Mouse (Mus musculus): ENCODE results near the gene Rasl11b. TPM values are rescaled to one million over a fixed set of nuclear protein-coding genes. Genes with fewer than 3 reads are reported as not detected.

Rasl11b gene
- polyA plus RNA-seq, 1 experiment from 2014 or later: 134 TPM

DNA sequence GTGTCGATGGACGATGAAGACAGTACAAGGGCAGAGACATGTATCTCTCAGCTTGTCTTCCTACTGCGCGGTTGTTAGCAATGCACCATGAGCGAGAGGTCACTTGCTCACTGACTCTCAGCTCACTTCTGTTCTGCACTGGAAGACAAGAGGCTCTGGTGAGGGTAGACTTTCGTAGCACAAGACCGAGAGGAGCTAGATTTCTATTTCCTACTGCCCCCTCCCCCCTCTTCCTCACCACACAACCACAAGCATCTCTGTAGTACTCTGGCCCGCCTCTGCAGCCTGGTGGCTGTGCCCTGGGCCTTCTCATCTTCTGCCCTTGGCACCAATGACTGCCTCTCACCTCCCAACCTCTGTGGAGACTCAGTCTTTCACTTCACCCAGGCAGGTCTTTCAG lies 5.4 kb downstream of the Rasl11b start:
- peaks cover 67% of the 10 kb centered on the region for H3K4me1 ChIP-seq
- H3K9ac ChIP-seq: no peak overlapping the region
- WGBS: 86% methylated on average over 8 of the region's 8 CpGs
- peak overlapping the region; percentile 82; the same call in 1 of the 2 replicates for H3K27ac ChIP-seq
- peaks cover 34% of the 10 kb centered on the region for H3K36me3 ChIP-seq
- H3K9me3 ChIP-seq: no peaks in the 10 kb centered on the region
- no peaks in the 10 kb centered on the region for H3K27me3 ChIP-seq
- H3K4me2 ChIP-seq (replicated peaks): no peak overlapping the region
- H3K4me3 ChIP-seq: no peak overlapping the region
- no peak for ATAC-seq (ENCODE audit: insufficient number of reproducible peaks, insufficient read depth, low FRiP score, low TSS enrichment)

DNA sequence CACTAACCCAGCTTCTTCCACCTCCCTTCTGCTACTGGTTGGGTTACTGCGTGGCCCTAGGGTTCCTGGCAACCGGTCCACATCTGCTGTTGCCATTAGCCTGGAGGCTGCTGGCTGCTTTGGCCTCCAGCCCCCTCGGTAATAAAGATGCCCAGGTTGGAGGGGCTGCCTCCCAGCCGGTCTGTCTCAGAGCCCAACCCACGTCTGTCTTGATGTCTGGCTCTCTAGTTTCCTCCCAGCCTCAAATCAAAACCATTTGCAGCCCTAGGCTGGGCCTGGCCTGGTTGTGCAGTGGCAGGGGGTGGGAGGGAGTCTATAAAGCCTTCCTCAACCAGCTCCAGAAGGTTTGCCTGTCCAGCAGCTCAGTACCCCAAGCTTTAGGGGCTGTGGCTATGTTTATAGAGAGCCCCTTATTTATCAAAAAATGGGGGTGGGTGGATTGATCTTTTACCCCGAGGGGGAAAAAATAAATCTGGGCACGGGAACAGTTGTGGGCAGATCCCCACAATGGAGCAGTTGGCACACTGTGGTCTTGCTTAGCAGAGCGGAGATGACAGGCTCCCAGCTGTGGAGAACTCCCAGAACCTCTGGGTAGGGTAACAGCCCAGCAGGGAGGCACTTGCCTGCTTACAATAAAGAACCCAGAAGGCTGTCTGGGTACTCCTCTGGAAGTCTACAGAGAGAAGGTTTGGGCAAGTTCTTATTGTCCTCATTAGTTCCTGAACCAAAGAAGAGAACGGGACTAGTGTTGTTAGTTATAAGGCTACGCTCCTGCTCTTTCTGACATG lies 6.7 kb downstream of the Rasl11b start:
- 37% methylated on average over 10 of the region's 10 CpGs for WGBS
- Histone ChIP-seq H3K27ac (peak overlapping the region; percentile 82), H3K36me3 (peaks cover 34% of the 10 kb centered on the region), H3K4me3 (no peak overlapping the region), H3K4me1 (peaks cover 65% of the 10 kb centered on the region), H3K27me3 (no peaks in the 10 kb centered on the region), H3K9me3 (no peaks in the 10 kb centered on the region), H3K4me2 (replicated peaks) (0 out of 2 replicates have a peak overlapping the region, but pooled peaks have one; percentile 10), H3K9ac (no peak overlapping the region)
- peak; percentile 54 for ATAC-seq (ENCODE audit: insufficient number of reproducible peaks, insufficient read depth, low FRiP score, low TSS enrichment)

DNA sequence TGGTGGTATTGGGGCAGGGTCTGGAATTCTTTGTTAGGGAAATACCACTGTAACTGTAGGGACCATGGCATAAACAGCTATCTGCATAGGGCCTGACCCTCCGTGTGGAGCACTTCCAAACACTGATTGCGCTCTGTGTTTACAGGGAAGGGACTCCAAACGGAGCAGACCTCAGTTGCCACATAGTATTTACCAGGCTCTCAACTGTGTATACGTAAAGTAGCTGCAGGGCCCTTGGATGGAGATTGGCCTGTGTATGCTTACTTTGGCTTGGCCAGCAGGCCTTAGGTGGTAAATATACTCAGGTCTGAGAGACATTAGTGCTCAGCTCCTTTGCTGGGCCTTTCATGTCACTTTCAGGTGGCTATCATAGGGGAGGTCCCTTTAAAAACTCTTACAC lies 7.4 kb downstream of the Rasl11b start:
- Histone ChIP-seq H3K27me3 (no peaks in the 10 kb centered on the region), H3K9ac (no peak overlapping the region), H3K4me2 (replicated peaks) (no peak overlapping the region), H3K4me1 (peaks cover 59% of the 10 kb centered on the region), H3K36me3 (peaks cover 30% of the 10 kb centered on the region), H3K4me3 (no peak overlapping the region), H3K27ac (peak overlapping the region; percentile 82), H3K9me3 (no peaks in the 10 kb centered on the region)
- ATAC-seq (ENCODE audit: insufficient number of reproducible peaks, insufficient read depth, low FRiP score, low TSS enrichment): no peak
- WGBS: 76% methylated on average over 4 of the region's 4 CpGs

GRCm38 (mm10) chr5:74204465-74204864 lies 9.4 kb downstream of the Rasl11b start:
- Histone ChIP-seq H3K4me1 (peaks cover 51% of the 10 kb centered on the region), H3K9ac (no peak overlapping the region), H3K36me3 (peaks cover 10% of the 10 kb centered on the region), H3K27me3 (no peaks in the 10 kb centered on the region), H3K4me2 (replicated peaks) (no peak overlapping the region), H3K27ac (no peak overlapping the region), H3K4me3 (no peak overlapping the region), H3K9me3 (no peaks in the 10 kb centered on the region)
- 36% methylated on average over 5 of the region's 5 CpGs for whole genome bisulfite sequencing
- no peak for ATAC-seq (ENCODE audit: insufficient number of reproducible peaks, insufficient read depth, low FRiP score, low TSS enrichment)

DNA sequence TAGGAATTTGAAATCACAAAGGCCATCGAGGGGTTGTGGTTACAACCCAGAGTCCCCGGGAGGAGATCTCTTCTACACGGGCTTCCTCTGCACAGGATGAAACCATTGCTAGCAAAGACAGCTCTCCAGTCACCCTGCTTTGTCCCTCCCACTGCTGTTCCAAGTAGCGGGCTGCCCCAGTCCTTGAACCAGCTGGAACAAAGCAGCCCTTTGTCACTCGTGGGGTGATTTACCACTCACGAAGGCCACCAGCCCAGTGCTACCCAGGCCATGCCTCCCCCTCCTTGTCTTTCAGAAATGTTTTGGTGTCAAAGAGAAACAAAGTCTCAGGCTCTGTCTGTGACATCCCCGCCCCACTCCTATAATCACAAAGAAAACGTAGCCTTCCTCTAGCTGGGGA lies 10.4 kb downstream of the Rasl11b start:
- no peak overlapping the region for H3K4me3 ChIP-seq
- 0 out of 2 replicates have a peak, but pooled peaks cover under 1% of the 10 kb centered on the region for H3K36me3 ChIP-seq
- no peak for ATAC-seq (ENCODE audit: insufficient number of reproducible peaks, insufficient read depth, low FRiP score, low TSS enrichment)
- H3K27ac ChIP-seq: peak overlapping the region; percentile 63; the same call in 1 of the 2 replicates
- H3K4me2 ChIP-seq (replicated peaks): no peak overlapping the region
- H3K9me3 ChIP-seq: no peaks in the 10 kb centered on the region
- H3K27me3 ChIP-seq: no peaks in the 10 kb centered on the region
- H3K9ac ChIP-seq: no peak overlapping the region
- 25% methylated on average over 8 of the region's 8 CpGs for WGBS
- H3K4me1 ChIP-seq: peaks cover 49% of the 10 kb centered on the region

- H3K27ac ChIP-seq: no peak overlapping the region
- no peak overlapping the region for H3K4me3 ChIP-seq
- 92% methylated on average over 7 of the region's 7 CpGs for WGBS
- peaks cover 49% of the 10 kb centered on the region for H3K4me1 ChIP-seq
- no peak overlapping the region for H3K9ac ChIP-seq
- ATAC-seq (ENCODE audit: insufficient number of reproducible peaks, insufficient read depth, low FRiP score, low TSS enrichment): no peak
- H3K4me2 ChIP-seq (replicated peaks): no peak overlapping the region
- H3K27me3 ChIP-seq: no peaks in the 10 kb centered on the region
- H3K36me3 ChIP-seq: no peaks in the 10 kb centered on the region
- no peaks in the 10 kb centered on the region for H3K9me3 ChIP-seq
These were observed 11.0 kb downstream of the Rasl11b start for GRCm38 (mm10) chr5:74206038-74206437.

- Histone ChIP-seq H3K9ac (no peak overlapping the region), H3K4me3 (no peak overlapping the region), H3K4me1 (peaks cover 49% of the 10 kb centered on the region), H3K4me2 (replicated peaks) (no peak overlapping the region), H3K36me3 (no peaks in the 10 kb centered on the region), H3K9me3 (no peaks in the 10 kb centered on the region), H3K27ac (no peak overlapping the region), H3K27me3 (no peaks in the 10 kb centered on the region)
- WGBS: 82% methylated on average over 7 of the region's 7 CpGs
- ATAC-seq (ENCODE audit: insufficient number of reproducible peaks, insufficient read depth, low FRiP score, low TSS enrichment): no peak
These were observed 11.6 kb downstream of the Rasl11b start for GRCm38 (mm10) chr5:74206649-74207048.

GRCm38 (mm10) chr5:74207209-74207608 lies 12.1 kb downstream of the Rasl11b start:
- Histone ChIP-seq H3K27me3 (no peaks in the 10 kb centered on the region), H3K27ac (no peak overlapping the region), H3K9me3 (no peaks in the 10 kb centered on the region), H3K4me1 (peaks cover 45% of the 10 kb centered on the region), H3K4me2 (replicated peaks) (no peak overlapping the region), H3K9ac (no peak overlapping the region), H3K4me3 (no peak overlapping the region), H3K36me3 (no peaks in the 10 kb centered on the region)
- no peak for ATAC-seq (ENCODE audit: insufficient number of reproducible peaks, insufficient read depth, low FRiP score, low TSS enrichment)
- WGBS: 79% methylated on average over 3 of the region's 3 CpGs

DNA sequence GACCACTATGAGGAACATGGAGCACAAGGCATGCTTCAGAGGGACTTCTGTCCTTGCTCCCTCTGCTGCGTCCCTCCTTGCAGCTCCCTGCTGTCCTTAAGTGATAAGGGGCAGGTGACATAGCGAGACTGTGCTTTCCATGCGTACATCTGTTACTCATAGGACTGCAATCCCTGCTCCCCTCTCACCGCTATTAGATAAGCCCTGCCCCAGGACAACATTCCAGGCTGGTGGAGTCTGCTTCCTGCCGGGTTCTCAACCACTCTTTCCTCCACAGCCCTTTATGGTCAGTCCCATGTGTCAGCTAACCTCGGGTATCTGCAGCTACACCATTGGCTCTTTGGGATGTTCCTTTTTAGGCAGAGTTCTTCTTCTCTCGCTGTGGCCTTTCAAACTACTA lies 13.4 kb downstream of the Rasl11b start:
- Histone ChIP-seq H3K9me3 (no peaks in the 10 kb centered on the region), H3K27me3 (no peaks in the 10 kb centered on the region), H3K4me1 (peaks cover 41% of the 10 kb centered on the region), H3K4me3 (no peak overlapping the region), H3K4me2 (replicated peaks) (no peak overlapping the region), H3K9ac (no peak overlapping the region), H3K36me3 (no peaks in the 10 kb centered on the region), H3K27ac (no peak overlapping the region)
- ATAC-seq (ENCODE audit: insufficient number of reproducible peaks, insufficient read depth, low FRiP score, low TSS enrichment): no peak
- 39% methylated on average over 7 of the region's 7 CpGs for WGBS

- Histone ChIP-seq H3K4me2 (replicated peaks) (no peak overlapping the region), H3K4me1 (peaks cover 46% of the 10 kb centered on the region), H3K9ac (no peak overlapping the region), H3K27me3 (no peaks in the 10 kb centered on the region), H3K36me3 (no peaks in the 10 kb centered on the region), H3K9me3 (no peaks in the 10 kb centered on the region), H3K27ac (no peak overlapping the region), H3K4me3 (no peak overlapping the region)
- WGBS: 73% methylated on average over 4 of the region's 4 CpGs
- no peak for ATAC-seq (ENCODE audit: insufficient number of reproducible peaks, insufficient read depth, low FRiP score, low TSS enrichment)
These were observed 14.6 kb downstream of the Rasl11b start for GRCm38 (mm10) chr5:74209640-74210039.

GRCm38 (mm10) chr5:74211346-74211745 lies 16.3 kb downstream of the Rasl11b start:
- Histone ChIP-seq H3K9ac (no peak overlapping the region), H3K4me1 (peaks cover 51% of the 10 kb centered on the region), H3K27me3 (no peaks in the 10 kb centered on the region), H3K4me3 (no peak overlapping the region), H3K36me3 (no peaks in the 10 kb centered on the region), H3K27ac (peak overlapping the region; percentile 36; the same call in 1 of the 2 replicates), H3K4me2 (replicated peaks) (no peak overlapping the region), H3K9me3 (no peaks in the 10 kb centered on the region)
- no peak for ATAC-seq (ENCODE audit: insufficient number of reproducible peaks, insufficient read depth, low FRiP score, low TSS enrichment)
- 58% methylated on average over 11 of the region's 11 CpGs for WGBS

- no peaks in the 10 kb centered on the region for H3K36me3 ChIP-seq
- peaks cover 49% of the 10 kb centered on the region for H3K4me1 ChIP-seq
- no peak overlapping the region for H3K9ac ChIP-seq
- no peak overlapping the region for H3K4me3 ChIP-seq
- ATAC-seq (ENCODE audit: insufficient number of reproducible peaks, insufficient read depth, low FRiP score, low TSS enrichment): peak; percentile 31; the same call in 1 of the 2 replicates
- H3K27ac ChIP-seq: peak overlapping the region; percentile 88
- H3K4me2 ChIP-seq (replicated peaks): peak overlapping the region; percentile 29
- H3K27me3 ChIP-seq: no peaks in the 10 kb centered on the region
- no peaks in the 10 kb centered on the region for H3K9me3 ChIP-seq
- WGBS: 1% methylated on average over 7 of the region's 7 CpGs
These were observed 19.5 kb downstream of the Rasl11b start for GRCm38 (mm10) chr5:74214501-74215110.
